Mouse (Mus musculus) mouse embryonic stem cell (cell line): ENCODE data around the gene Cir1.

ENCODE experiments used
- in situ Hi-C, 2 experiments: fragments of 300-500 bp; cut with MboI; formaldehyde crosslinking; loops; 1 replicate in 1 of 2; 3 replicates in 1 of 2; pipeline ENCODE4 v1.14.3; 2019 to 2020; ENCODE audit warnings: low sequenced_read_pairs in 2 of 2, low pct_unique_long_range_greater_than_20kb in 1 of 2, mixed read lengths in 1 of 2; ENCODE audit not compliant: unreplicated experiment in 1 of 2

The Cir1 gene

DNA sequence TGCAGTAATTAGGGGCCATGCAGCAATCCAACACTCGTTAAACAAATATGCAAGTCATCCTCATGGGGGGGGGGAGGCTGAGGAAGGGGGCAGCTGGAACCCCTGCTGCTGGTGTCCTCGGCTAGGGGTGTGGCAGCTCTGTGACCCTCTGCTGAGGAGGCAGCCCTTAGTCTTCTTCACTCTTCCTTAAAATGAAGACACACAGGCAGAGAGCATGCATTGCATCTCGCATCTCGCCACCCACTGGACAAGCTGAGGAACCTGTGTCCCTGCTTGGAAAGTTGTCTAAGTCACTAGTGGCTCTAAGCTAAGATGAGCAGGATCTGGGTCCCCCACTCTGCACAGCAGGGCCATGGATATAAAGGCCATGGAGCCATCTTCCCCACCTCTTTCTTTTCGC lies 46.5 kb downstream of the Cir1 start:
- in situ Hi-C loops: no loop called here

DNA sequence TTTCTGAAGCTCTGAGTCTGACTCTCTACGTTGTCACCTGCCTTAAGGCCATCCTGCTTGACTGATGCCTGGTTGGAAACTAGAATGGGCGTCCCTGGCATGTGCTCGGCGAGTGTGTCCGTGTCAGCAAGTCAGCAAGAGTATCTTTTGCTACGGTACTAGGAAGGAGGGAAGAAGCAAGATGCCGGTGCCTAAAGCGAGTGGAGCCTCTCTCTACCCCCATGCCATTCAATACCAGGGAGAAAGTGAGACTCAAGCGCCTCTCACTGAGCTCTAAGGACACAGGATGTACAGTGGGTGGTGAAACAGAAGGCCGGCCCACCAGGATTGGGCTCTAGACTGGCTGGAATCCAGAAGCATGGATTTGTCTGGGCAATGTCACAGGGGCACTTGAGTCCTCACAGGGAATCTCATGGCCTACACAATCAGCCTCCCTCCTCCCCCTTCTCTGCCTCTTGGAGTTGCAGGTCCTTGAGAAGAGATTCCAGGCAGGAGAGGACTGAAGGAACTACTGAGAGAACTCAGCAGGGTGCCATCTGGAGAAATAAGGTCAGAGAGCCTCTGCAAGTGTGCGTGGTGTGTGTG lies 47.8 kb downstream of the Cir1 start:
- in situ Hi-C loops: no loop called here

DNA sequence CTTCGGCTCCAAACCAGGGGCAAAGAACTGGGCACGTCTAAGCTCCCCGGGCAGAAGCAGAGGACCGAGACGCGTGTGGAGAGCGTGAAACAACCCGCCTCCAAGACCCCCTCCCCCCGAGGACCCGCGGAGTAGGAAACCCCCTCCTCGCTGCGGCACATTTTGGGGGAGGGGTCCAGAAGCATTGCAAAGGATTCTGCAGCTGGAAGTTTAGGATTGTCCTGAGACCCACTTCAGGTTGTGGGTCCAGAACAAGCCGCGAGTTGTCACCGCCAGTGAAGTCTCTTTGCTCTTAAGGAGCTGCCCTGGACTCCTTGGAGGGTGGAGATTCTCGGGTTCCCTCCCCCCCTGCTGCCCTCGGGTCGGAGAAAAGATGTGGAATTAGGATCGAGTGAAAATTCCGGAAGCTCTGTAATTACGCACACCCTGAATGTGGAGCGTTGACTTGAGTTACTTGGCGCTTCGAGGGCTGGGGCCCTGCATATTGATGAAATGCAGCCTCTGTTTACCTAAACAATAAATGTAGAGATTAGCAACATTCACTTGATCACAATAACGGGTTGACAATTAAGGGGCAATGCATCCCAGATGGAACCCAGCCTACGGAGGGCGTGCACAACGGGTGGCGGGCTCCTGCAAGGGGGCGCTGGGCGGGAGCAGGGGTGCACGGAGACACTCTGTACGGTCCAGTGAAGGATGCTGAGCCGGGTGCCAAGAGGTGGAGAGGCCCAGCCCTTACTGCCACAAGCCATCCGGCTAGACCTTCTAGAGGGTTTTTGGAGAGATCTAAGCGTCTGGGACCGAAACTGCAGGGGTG lies 48.5 kb downstream of the Cir1 start:
- in situ Hi-C loops: no loop called here

DNA sequence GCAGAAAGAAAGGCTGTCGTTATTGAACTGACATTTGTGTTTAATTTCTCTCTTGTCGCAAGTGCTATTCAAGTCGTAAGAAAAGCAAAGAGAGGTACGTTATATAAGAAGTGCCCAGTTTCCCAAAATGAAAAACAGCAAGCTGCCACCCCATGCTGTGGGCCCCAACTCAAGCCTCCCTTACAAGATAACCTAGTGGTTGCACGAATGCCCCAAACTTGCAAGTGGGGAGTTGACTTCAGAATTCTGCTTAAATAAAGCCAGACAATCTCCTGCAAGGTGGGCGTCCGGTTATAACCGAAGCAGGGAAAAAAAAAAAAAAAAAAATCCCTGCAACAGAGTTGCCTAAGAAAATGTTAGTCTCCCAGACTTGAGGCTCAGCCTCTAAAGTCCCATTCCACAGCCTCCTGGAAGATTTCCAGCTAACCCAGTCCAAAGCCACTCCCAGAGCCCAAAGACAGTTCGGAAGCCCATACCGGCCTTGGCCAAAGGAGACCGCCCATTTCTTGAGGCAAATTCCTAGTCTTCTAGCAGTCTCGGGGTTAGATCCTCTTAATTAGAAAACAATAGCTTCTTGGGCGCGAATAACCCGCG lies 49.2 kb downstream of the Cir1 start:
- in situ Hi-C loops: no loop called here

DNA sequence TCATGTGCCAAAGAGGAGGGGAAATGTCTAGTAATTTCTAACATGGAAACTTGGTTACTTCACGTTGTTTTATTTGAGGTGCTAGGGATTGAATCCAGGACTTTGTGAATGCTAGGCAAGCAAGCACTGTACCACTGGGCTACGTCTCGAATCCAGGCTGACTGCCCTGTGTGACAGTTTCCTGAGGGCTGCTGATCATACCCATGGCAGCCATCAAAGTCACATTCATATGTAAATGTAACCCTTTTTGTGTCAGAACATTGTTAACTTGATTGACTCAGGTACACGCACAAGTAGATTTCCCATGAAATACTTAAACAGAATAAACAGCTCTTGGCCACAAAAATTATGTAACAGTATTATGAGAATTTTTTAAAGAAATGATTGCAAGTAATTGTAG lies 63.8 kb downstream of the Cir1 start:
- in situ Hi-C loops: no loop called here

DNA sequence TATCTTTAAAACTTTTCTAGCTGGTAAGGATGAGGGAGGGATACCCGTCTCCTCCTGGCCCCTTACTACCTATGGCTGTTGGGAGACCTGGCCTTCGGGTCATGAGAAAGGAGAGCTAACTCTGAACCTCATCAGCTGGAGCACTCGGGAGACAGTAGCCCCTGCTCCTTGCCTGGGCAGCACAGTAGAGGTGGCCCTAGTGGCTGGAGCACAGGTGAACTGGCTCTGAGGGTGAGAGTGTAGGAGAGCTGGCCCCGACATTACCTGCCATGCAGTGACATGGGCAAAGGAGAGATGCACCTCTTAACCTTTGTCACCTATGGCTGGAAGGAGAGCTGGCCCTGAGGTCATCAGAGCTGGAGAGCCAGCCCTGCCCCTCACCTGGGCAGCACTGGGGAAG lies 71.2 kb downstream of the Cir1 start:
- in situ Hi-C loops: no loop called here
